Comparison of ENCODE assay signal across 8 mouse cellular contexts in the genomic region with DNA sequence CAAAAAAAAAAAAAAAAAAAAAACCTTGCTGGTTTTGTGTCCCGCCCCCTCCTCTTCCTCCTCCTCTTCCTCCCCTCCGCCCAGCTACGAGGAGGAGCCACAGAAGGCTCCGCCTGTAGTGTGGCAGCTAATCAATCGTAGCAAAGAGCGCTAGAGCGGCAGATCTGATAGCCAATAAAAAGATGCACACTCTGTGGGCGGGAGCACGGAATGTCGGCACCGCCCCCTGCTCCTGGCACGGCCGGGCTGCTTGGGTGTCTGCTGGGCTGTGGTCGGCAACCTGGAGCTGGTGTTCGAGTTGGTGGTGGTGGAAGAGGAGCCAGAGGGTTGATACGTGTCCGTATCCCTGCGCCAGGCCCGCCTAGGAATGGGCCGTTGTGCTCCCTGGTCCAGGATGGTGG. TPM values are rescaled to one million over a fixed set of nuclear protein-coding genes. Genes with fewer than 3 reads are reported as not detected.
DNase-seq lines count a peak whose midpoint lies in the region; ATAC-seq lines count a peak whose summit lies in the region.

No protein-coding gene starts in this region.

- peak; percentile 80 for ATAC-seq in heart, embryonic 13.5 days (ENCODE audit: extremely low read depth, insufficient number of reproducible peaks, low FRiP score, low TSS enrichment)
- ATAC-seq in liver, embryonic 13.5 days (ENCODE audit: low read depth), result peak; percentile 78
- peak; percentile 86 for ATAC-seq in stomach, embryonic 16.5 days (ENCODE audit: insufficient read depth, low FRiP score)

- peak overlapping the region; percentile 93 for H3K9ac ChIP-seq in heart, embryonic 13.5 days
- peak overlapping the region; percentile 95 for H3K9ac ChIP-seq in liver, embryonic 13.5 days
- H3K9ac ChIP-seq in stomach, embryonic 16.5 days (ENCODE audit: low read length), result peak overlapping the region; percentile 96

- no peaks in the 10 kb centered on the region for H3K36me3 ChIP-seq in heart, embryonic 13.5 days
- no peaks in the 10 kb centered on the region; the same call in 1 of the 2 replicates for H3K36me3 ChIP-seq in liver, embryonic 13.5 days
- H3K36me3 ChIP-seq in stomach, embryonic 16.5 days (ENCODE audit: control insufficient read depth, insufficient read depth, low read length), result no peaks in the 10 kb centered on the region

- H3K4me1 ChIP-seq in brown adipose tissue, adult 24 weeks (ENCODE audit: control insufficient read depth, insufficient read depth, insufficient read length, low read length), result peaks cover 20% of the 10 kb centered on the region
- peaks cover 61% of the 10 kb centered on the region for H3K4me1 ChIP-seq in heart, embryonic 13.5 days
- H3K4me1 ChIP-seq in liver, embryonic 13.5 days (replicated peaks), result peaks cover 81% of the 10 kb centered on the region
- H3K4me1 ChIP-seq in stomach, embryonic 16.5 days (ENCODE audit: control insufficient read depth, insufficient read depth, low read length), result peaks cover 39% of the 10 kb centered on the region

- H3K4me3 ChIP-seq in brown adipose tissue, adult 24 weeks (ENCODE audit: insufficient read depth, low read depth, low read length), result peak overlapping the region; percentile 68
- peak overlapping the region; percentile 86 for H3K4me3 ChIP-seq in heart, embryonic 13.5 days
- peak overlapping the region; percentile 93 for H3K4me3 ChIP-seq in liver, embryonic 13.5 days (replicated peaks)
- H3K4me3 ChIP-seq in stomach, embryonic 16.5 days (replicated peaks; ENCODE audit: low read length), result peak overlapping the region; percentile 88

- under 1% methylated on average over 19 of the region's 20 CpGs for WGBS in heart, embryonic 13.5 days
- WGBS in liver, embryonic 13.5 days (ENCODE audit: insufficient replicate concordance), result 0% methylated on average over 20 of the region's 20 CpGs
- under 1% methylated on average over 20 of the region's 20 CpGs for WGBS in stomach, embryonic 16.5 days

- H3K9me3 ChIP-seq in heart, embryonic 13.5 days, result no peaks in the 10 kb centered on the region
- H3K9me3 ChIP-seq in liver, embryonic 13.5 days (replicated peaks), result no peaks in the 10 kb centered on the region
- no peaks in the 10 kb centered on the region for H3K9me3 ChIP-seq in stomach, embryonic 16.5 days (replicated peaks; ENCODE audit: control insufficient read depth, low read length)

- peak; percentile 98 for DNase-seq in CD4-positive, CD25-positive, alpha-beta regulatory T cell, adult 2 months (ENCODE audit: low read depth, low spot score)
- peak; percentile 90 for DNase-seq in fat pad, adult 2 months (ENCODE audit: extremely low read depth, low read depth, low spot score)
- peak; percentile 97 for DNase-seq in kidney, postnatal 10 days
- peak; percentile 97 for DNase-seq in liver, embryonic 13.5 days
- peak; percentile 97 for DNase-seq in neural tube, embryonic 10.5 days (ENCODE audit: extremely low spot score, low spot score)

- H3K4me2 ChIP-seq in heart, embryonic 13.5 days, result peak overlapping the region; percentile 87
- H3K4me2 ChIP-seq in liver, embryonic 13.5 days, result peak overlapping the region; percentile 100
- H3K4me2 ChIP-seq in stomach, embryonic 16.5 days (ENCODE audit: low read depth, low read length), result peak overlapping the region; percentile 85

- no peaks in the 10 kb centered on the region for H3K27me3 ChIP-seq in heart, embryonic 13.5 days (replicated peaks)
- H3K27me3 ChIP-seq in liver, embryonic 13.5 days, result no peaks in the 10 kb centered on the region
- H3K27me3 ChIP-seq in stomach, embryonic 16.5 days (ENCODE audit: control insufficient read depth, insufficient read depth, low read length), result no peaks in the 10 kb centered on the region

- H3K27ac ChIP-seq in brown adipose tissue, adult 24 weeks (replicated peaks; ENCODE audit: low read depth, low read length), result peak overlapping the region; percentile 49
- peak overlapping the region; percentile 93 for H3K27ac ChIP-seq in heart, embryonic 13.5 days (replicated peaks)
- peak overlapping the region; percentile 95 for H3K27ac ChIP-seq in liver, embryonic 13.5 days
- peak overlapping the region; percentile 97 for H3K27ac ChIP-seq in stomach, embryonic 16.5 days (ENCODE audit: low read length)

RNA-seq across cellular contexts. Expression of gene Bicra, which starts 0.4 kb away (rescaled TPM):
- 6.1 and 7.4 TPM in 2 replicates for polyA plus RNA-seq in brown adipose tissue, adult 24 weeks (2012; ENCODE audit: insufficient read depth, insufficient read length, missing spikeins)
- polyA plus RNA-seq in heart, embryonic 13.5 days (2015; fragmentation: Nextera tagmentation; extraction: Ambion mirVana), result 4.6 and 5.0 TPM in 2 replicates
- polyA plus RNA-seq in liver, embryonic 13.5 days (2015; fragmentation: Nextera tagmentation; extraction: Ambion mirVana), result 1.4 TPM in 2 replicates
- polyA plus RNA-seq in stomach, embryonic 16.5 days (2015; fragmentation: Nextera tagmentation; extraction: Ambion mirVana), result 3.9 and 4.5 TPM in 2 replicates

RNA-seq across cellular contexts. Expression of gene Zfp541, which starts 13.4 kb away (rescaled TPM):
- polyA plus RNA-seq in brown adipose tissue, adult 24 weeks (2012; ENCODE audit: insufficient read depth, insufficient read length, missing spikeins), result not detected in 2 replicates
- polyA plus RNA-seq in heart, embryonic 13.5 days (2015; fragmentation: Nextera tagmentation; extraction: Ambion mirVana), result 0.05 TPM in 1 of 2 replicates, not detected in the other
- polyA plus RNA-seq in liver, embryonic 13.5 days (2015; fragmentation: Nextera tagmentation; extraction: Ambion mirVana), result 0.02 TPM in 1 of 2 replicates, not detected in the other
- 0.05 and 0.10 TPM in 2 replicates for polyA plus RNA-seq in stomach, embryonic 16.5 days (2015; fragmentation: Nextera tagmentation; extraction: Ambion mirVana)

RNA-seq across cellular contexts. Expression of gene Napa, which starts 50.1 kb away (rescaled TPM):
- polyA plus RNA-seq in brown adipose tissue, adult 24 weeks (2012; ENCODE audit: insufficient read depth, insufficient read length, missing spikeins), result 132 and 141 TPM in 2 replicates
- polyA plus RNA-seq in heart, embryonic 13.5 days (2015; fragmentation: Nextera tagmentation; extraction: Ambion mirVana), result 150 and 157 TPM in 2 replicates
- 159 and 165 TPM in 2 replicates for polyA plus RNA-seq in liver, embryonic 13.5 days (2015; fragmentation: Nextera tagmentation; extraction: Ambion mirVana)
- polyA plus RNA-seq in stomach, embryonic 16.5 days (2015; fragmentation: Nextera tagmentation; extraction: Ambion mirVana), result 206 and 230 TPM in 2 replicates

Comparison
In these comparisons a context has a peak if more than half of its experiments do, and no peak if none do; other contexts are left out.
1. Peak in every context shown above with its lines: DNase-seq, ATAC-seq, H3K4me3 ChIP-seq and H3K27ac ChIP-seq.